Mouse (Mus musculus) brain, embryonic 14.5 days (tissue): ENCODE measurements around the gene Purb.

Source experiments
- CTCF ChIP-seq: fragments of 200-500 bp; IDR thresholded peaks from 2 replicates; pipeline ENCODE4 v1.5.1; 2012; ENCODE audit warnings: inconsistent platforms, mild to moderate bottlenecking, moderate library complexity, borderline replicate concordance; ENCODE audit not compliant: insufficient read depth, insufficient read length; ENCODE audit errors: extremely low read depth
- POLR2A ChIP-seq: fragments of 200-500 bp; IDR thresholded peaks from 2 replicates; pipeline ENCODE4 v1.6.1; 2012; ENCODE audit warnings: mild to moderate bottlenecking, inconsistent platforms, borderline replicate concordance; ENCODE audit not compliant: poor library complexity, insufficient read depth, insufficient read length, severe bottlenecking; ENCODE audit errors: extremely low read depth

DNA sequence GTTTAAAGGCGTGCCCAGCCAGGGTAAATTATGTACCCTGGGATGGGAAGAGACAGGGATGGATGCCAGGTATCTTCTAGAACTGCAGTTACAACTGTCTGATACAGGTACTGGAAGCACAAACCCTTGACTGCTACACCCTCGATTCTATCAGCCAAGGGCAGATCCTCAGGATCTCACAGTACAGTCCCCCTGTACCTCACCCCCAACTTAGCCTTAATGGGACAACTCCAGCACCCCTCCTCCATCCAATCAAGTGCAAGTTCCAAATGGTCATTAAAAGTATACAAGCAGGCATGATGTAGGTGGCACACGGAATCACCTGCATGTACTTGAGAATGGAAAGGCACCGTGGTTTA lies 49.1 kb upstream of the Purb start:
- TF ChIP-seq CTCF = no peak
- no peak for TF ChIP-seq POLR2A
